Mouse (Mus musculus) stomach, postnatal 0 days (tissue): Measurements from ENCODE around the gene Nudt16l1. TPM values are rescaled to one million over a fixed set of nuclear protein-coding genes. Genes with fewer than 3 reads are reported as not detected.

Experiments
- ATAC-seq: fragments of 200-750 bp; cut with Nextera tagmentation; 2 replicates; pipeline ENCODE4 v1.8.0; 2017; ENCODE audit not compliant: low FRiP score, low TSS enrichment
- DNase-seq: peaks from one replicate; pipeline ENCODE4 v3.0.0-alpha.2; 2016; ENCODE audit warnings: low spot score
- H3K27ac ChIP-seq: fragments of 300-500 bp; sonication (generic); replicated peaks from 2 replicates; pipeline ENCODE4 v1.5.1; 2014; ENCODE audit warnings: mild to moderate bottlenecking, control low read depth
- H3K27me3 ChIP-seq: fragments of 300-500 bp; sonication (generic); 2 replicates; pipeline ENCODE4 v1.6.1; 2014; ENCODE audit warnings: low read length; ENCODE audit not compliant: control insufficient read depth, insufficient read depth
- H3K36me3 ChIP-seq: fragments of 300-500 bp; sonication (generic); 2 replicates; pipeline ENCODE4 v1.6.1; 2014; ENCODE audit warnings: low read length, mixed read lengths; ENCODE audit not compliant: control insufficient read depth, insufficient read depth
- H3K4me1 ChIP-seq: fragments of 300-500 bp; sonication (generic); replicated peaks from 2 replicates; pipeline ENCODE4 v1.6.1; 2014; ENCODE audit warnings: antibody characterized with exemption; ENCODE audit not compliant: control insufficient read depth, insufficient read depth
- H3K4me2 ChIP-seq: fragments of 300-500 bp; sonication (generic); replicated peaks from 2 replicates; pipeline ENCODE4 v1.6.1; 2014; ENCODE audit warnings: low read depth, mild to moderate bottlenecking, control low read depth, moderate library complexity
- H3K4me3 ChIP-seq: fragments of 300-500 bp; sonication (generic); 2 replicates; pipeline ENCODE4 v1.5.1; 2014; ENCODE audit warnings: low read depth, low read length, control low read depth
- H3K9ac ChIP-seq: fragments of 300-500 bp; sonication (generic); 2 replicates; pipeline ENCODE4 v1.6.1; 2014; ENCODE audit warnings: mild to moderate bottlenecking, low read length, control low read depth, mixed read lengths
- H3K9me3 ChIP-seq: fragments of 300-500 bp; sonication (generic); 2 replicates; pipeline ENCODE4 v1.6.1; 2016; ENCODE audit warnings: low read length; ENCODE audit not compliant: control insufficient read depth
- CTCF ChIP-seq: IDR thresholded peaks from 2 replicates; pipeline ENCODE4 v1.5.1; 2016; ENCODE audit warnings: antibody characterized with exemption, low read depth, mild to moderate bottlenecking, moderate library complexity
- EP300 ChIP-seq: optimal IDR thresholded peaks from 2 replicates; pipeline ENCODE3; 2016; ENCODE audit warnings: antibody characterized with exemption
- WGBS: fragments of 180-500 bp; shearing (Covaris S2); extraction: QIAGEN DNeasy Blood & Tissue Kit; methylation state at CpG from one replicate; pipeline ENCODE4 v1.1.7; 2014; 5-methylcytosine and 5-hydroxymethylcytosine counted together
- polyA plus RNA-seq: library from polyadenylated mRNA; unstranded; fragments of >200 nt; fragmentation: Nextera tagmentation; extraction: Ambion mirVana; gene quantifications from 2 replicates; pipeline ENCODE4 v1.2.1, GENCODE M21; 2015

Nudt16l1 gene
- polyA plus RNA-seq, 1 experiment from 2014 or later: 93.6 TPM

- no peak for TF ChIP-seq EP300
- TF ChIP-seq CTCF: no peak
- no peaks in the 10 kb centered on the region for H3K27me3 ChIP-seq
- H3K4me3 ChIP-seq: no peak overlapping the region
- no peak overlapping the region for H3K4me2 ChIP-seq
- no peak overlapping the region for H3K27ac ChIP-seq
- DNase-seq: no peak
- no peaks in the 10 kb centered on the region for H3K9me3 ChIP-seq
- ATAC-seq: no peak
- H3K9ac ChIP-seq: no peak overlapping the region
- peaks cover 21% of the 10 kb centered on the region for H3K36me3 ChIP-seq
- 80% methylated on average over 2 of the region's 2 CpGs for WGBS
- H3K4me1 ChIP-seq: 0 out of 2 replicates have a peak, but pooled peaks cover 2% of the 10 kb centered on the region
Measured at GRCm38 (mm10) chr16:4916608-4917007, 22.0 kb upstream of the Nudt16l1 start.

DNA sequence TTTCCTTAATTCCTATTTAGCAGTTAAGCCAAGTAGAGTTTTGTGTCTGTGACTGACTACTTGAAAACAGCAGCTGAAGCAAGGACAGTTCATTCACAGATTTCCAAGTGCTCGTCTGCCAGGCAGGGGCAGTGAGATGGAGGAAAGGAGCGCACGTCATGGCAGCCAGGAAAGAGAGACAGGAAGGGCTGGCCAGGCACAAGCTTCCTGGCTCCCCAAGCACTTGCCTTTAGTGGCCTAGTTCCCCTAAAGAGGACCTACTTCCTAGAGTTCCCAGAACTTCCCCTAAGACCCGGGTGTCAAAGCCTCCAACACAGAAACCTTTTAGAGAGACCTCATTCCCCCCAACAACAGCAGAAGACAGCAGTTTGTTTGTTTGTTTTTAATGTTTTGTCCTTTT, 18.0 kb upstream of the Nudt16l1 start:
- Histone ChIP-seq H3K27ac (no peak overlapping the region), H3K9me3 (no peaks in the 10 kb centered on the region), H3K4me3 (no peak overlapping the region), H3K27me3 (no peaks in the 10 kb centered on the region), H3K4me2 (no peak overlapping the region), H3K4me1 (no peaks in the 10 kb centered on the region), H3K9ac (no peak overlapping the region), H3K36me3 (peaks cover 37% of the 10 kb centered on the region)
- TF ChIP-seq EP300: no peak
- TF ChIP-seq CTCF: no peak
- DNase-seq: no peak
- no peak for ATAC-seq
- 83% methylated on average over 4 of the region's 4 CpGs for WGBS

GRCm38 (mm10) chr16:4922481-4922880, 16.1 kb upstream of the Nudt16l1 start:
- no peak overlapping the region for H3K4me2 ChIP-seq
- DNase-seq (no peak), ATAC-seq (no peak)
- no peaks in the 10 kb centered on the region for H3K4me1 ChIP-seq
- H3K36me3 ChIP-seq: peaks cover 38% of the 10 kb centered on the region
- no peak overlapping the region for H3K27ac ChIP-seq
- H3K9me3 ChIP-seq: no peaks in the 10 kb centered on the region
- no peaks in the 10 kb centered on the region for H3K27me3 ChIP-seq
- TF ChIP-seq EP300: no peak
- TF ChIP-seq CTCF: no peak
- WGBS: 92% methylated on average over 6 of the region's 6 CpGs
- no peak overlapping the region for H3K9ac ChIP-seq
- no peak overlapping the region for H3K4me3 ChIP-seq

- ATAC-seq: no peak
- peaks cover 38% of the 10 kb centered on the region; the same call in 1 of the 2 replicates for H3K36me3 ChIP-seq
- 91% methylated on average over 5 of the region's 5 CpGs for WGBS
- H3K9ac ChIP-seq: no peak overlapping the region
- no peak for TF ChIP-seq CTCF
- no peak for TF ChIP-seq EP300
- no peak overlapping the region for H3K27ac ChIP-seq
- DNase-seq: no peak
- no peak overlapping the region for H3K4me3 ChIP-seq
- H3K27me3 ChIP-seq: no peaks in the 10 kb centered on the region
- H3K9me3 ChIP-seq: no peaks in the 10 kb centered on the region
- H3K4me2 ChIP-seq: no peak overlapping the region
- H3K4me1 ChIP-seq: no peaks in the 10 kb centered on the region
Measured at GRCm38 (mm10) chr16:4923996-4924395, 14.6 kb upstream of the Nudt16l1 start.

DNA sequence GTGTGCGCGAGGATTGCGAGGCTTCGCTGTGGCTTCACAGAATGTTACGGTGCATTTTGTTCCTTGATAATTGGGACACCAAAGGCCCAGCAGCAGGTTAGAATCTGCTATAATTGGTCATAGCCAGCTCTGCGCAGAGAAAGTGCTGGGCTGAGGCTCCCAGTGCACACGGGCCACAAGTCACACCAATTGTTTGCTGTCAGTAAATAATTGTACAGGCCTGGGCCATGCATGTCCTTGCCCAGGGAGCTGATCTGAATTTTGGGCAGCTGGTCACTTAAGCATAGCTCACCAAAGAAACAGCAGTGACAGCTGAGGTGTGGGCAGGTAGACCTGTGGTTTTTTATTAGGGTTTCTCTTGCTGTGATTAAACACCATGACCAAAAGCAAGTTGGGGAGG, 10.6 kb upstream of the Nudt16l1 start:
- Histone ChIP-seq H3K27ac (no peak overlapping the region), H3K9ac (no peak overlapping the region), H3K4me1 (no peaks in the 10 kb centered on the region), H3K4me3 (no peak overlapping the region), H3K4me2 (no peak overlapping the region), H3K36me3 (peaks cover 53% of the 10 kb centered on the region), H3K9me3 (no peaks in the 10 kb centered on the region), H3K27me3 (no peaks in the 10 kb centered on the region)
- ATAC-seq (peak; percentile 45; the same call in 1 of the 2 replicates), DNase-seq (no peak)
- 89% methylated on average over 7 of the region's 7 CpGs for WGBS
- TF ChIP-seq EP300: no peak
- no peak for TF ChIP-seq CTCF

DNA sequence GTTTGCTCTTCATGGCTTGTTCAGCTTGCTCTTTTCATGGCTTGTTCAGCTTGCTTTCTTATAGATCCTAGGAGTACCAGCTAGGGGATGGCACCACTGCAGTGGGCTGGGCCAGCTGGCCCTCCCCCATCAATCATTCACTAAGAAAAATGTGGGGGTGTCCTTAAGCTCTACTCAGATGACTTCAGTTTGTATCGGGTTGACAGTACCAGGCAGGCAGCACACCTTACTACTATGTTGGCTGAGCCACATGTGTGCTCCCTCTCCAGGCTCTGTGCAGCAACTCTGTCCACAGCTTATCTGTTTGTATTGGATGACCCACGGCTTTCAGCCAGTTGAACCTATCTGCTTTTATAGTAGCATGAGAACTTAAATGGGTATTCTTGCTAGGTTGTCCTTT, 10.1 kb upstream of the Nudt16l1 start:
- no peak for TF ChIP-seq CTCF
- TF ChIP-seq EP300: no peak
- no peak overlapping the region for H3K9ac ChIP-seq
- H3K27ac ChIP-seq: no peak overlapping the region
- 67% methylated on average over 2 of the region's 2 CpGs for WGBS
- H3K4me2 ChIP-seq: no peak overlapping the region
- H3K4me3 ChIP-seq: no peak overlapping the region
- peaks cover 50% of the 10 kb centered on the region for H3K36me3 ChIP-seq
- H3K9me3 ChIP-seq: no peaks in the 10 kb centered on the region
- H3K27me3 ChIP-seq: no peaks in the 10 kb centered on the region
- peak; percentile 44 for DNase-seq
- H3K4me1 ChIP-seq: no peaks in the 10 kb centered on the region
- ATAC-seq: peak; percentile 70
